Mouse (Mus musculus) heart, embryonic 16.5 days (tissue): Measurements from ENCODE around the gene Thra. TPM values are rescaled to one million over a fixed set of nuclear protein-coding genes. Genes with fewer than 3 reads are reported as not detected.

Experiments
- ATAC-seq: fragments of 200-750 bp; cut with Nextera tagmentation; replicated peaks from 2 replicates; pipeline ENCODE4 v1.8.0; 2017; ENCODE audit warnings: moderate number of reproducible peaks; ENCODE audit not compliant: insufficient read depth, low FRiP score; ENCODE audit errors: extremely low read depth
- H3K27ac ChIP-seq: fragments of 300-500 bp; sonication (generic); 2 replicates; pipeline ENCODE4 v1.5.1; 2014; ENCODE audit warnings: mild to moderate bottlenecking, low read length, control low read depth, moderate library complexity
- H3K27me3 ChIP-seq: fragments of 300-500 bp; sonication (generic); 2 replicates; pipeline ENCODE4 v1.6.1; 2014; ENCODE audit warnings: low read length, mixed read lengths; ENCODE audit not compliant: control insufficient read depth, insufficient read depth
- H3K36me3 ChIP-seq: fragments of 300-500 bp; sonication (generic); 2 replicates; pipeline ENCODE4 v1.6.1; 2014; ENCODE audit not compliant: control insufficient read depth, insufficient read depth
- H3K4me1 ChIP-seq: fragments of 300-500 bp; sonication (generic); 2 replicates; pipeline ENCODE4 v1.6.1; 2014; ENCODE audit warnings: low read length, mixed read lengths; ENCODE audit not compliant: control insufficient read depth, insufficient read depth
- H3K4me2 ChIP-seq: fragments of 300-500 bp; sonication (generic); 2 replicates; pipeline ENCODE4 v1.6.1; 2014; ENCODE audit warnings: low read depth, mild to moderate bottlenecking, control low read depth, low read length
- H3K4me3 ChIP-seq: fragments of 300-500 bp; sonication (generic); 2 replicates; pipeline ENCODE4 v1.5.1; 2014; ENCODE audit warnings: mild to moderate bottlenecking, control low read depth, low read length
- H3K9ac ChIP-seq: fragments of 300-500 bp; sonication (generic); 2 replicates; pipeline ENCODE4 v1.6.1; 2014; ENCODE audit warnings: low read length, control low read depth
- H3K9me3 ChIP-seq: fragments of 300-500 bp; sonication (generic); replicated peaks from 2 replicates; pipeline ENCODE4 v1.6.1; 2016; ENCODE audit warnings: low read length; ENCODE audit not compliant: control insufficient read depth
- WGBS: fragments of 180-500 bp; shearing (Covaris S2); extraction: QIAGEN DNeasy Blood & Tissue Kit; methylation state at CpG from one replicate; pipeline ENCODE4 v1.1.7; 2014; 5-methylcytosine and 5-hydroxymethylcytosine counted together
- polyA plus RNA-seq: library from polyadenylated mRNA; unstranded; fragments of >200 nt; fragmentation: Nextera tagmentation; extraction: Ambion mirVana; gene quantifications from 2 replicates; pipeline ENCODE4 v1.2.1, GENCODE M21; 2015

Gene Thra
- polyA plus RNA-seq, 1 experiment from 2014 or later = 37.5 TPM

GRCm38 (mm10) chr11:98797909-98798308 lies 57.5 kb downstream of the Thra start:
- Histone ChIP-seq H3K27ac (peak overlapping the region; percentile 100), H3K36me3 (peaks cover 37% of the 10 kb centered on the region)

GRCm38 (mm10) chr11:98804605-98805004 lies 64.2 kb downstream of the Thra start, which contains the start of gene Casc3:
Gene Casc3 (plus strand): TSS chr11:98804905.
- Histone ChIP-seq H3K27ac (peak within 1 kb of the TSS; percentile 43; the same call in 1 of the 2 replicates), H3K9ac (peak within 1 kb of the TSS; percentile 42; the same call in 1 of the 2 replicates)

More at GRCm38 (mm10) chr11:98797909-98798308, 57.5 kb downstream of the Thra start:
- H3K4me2 ChIP-seq = peak overlapping the region; percentile 81
- H3K9me3 ChIP-seq = no peaks in the 10 kb centered on the region
- H3K4me1 ChIP-seq = peaks cover 22% of the 10 kb centered on the region
- no peak for ATAC-seq
- H3K9ac ChIP-seq = peak overlapping the region; percentile 100
- no peaks in the 10 kb centered on the region for H3K27me3 ChIP-seq
- 21% methylated on average over 4 of the region's 4 CpGs for WGBS
- H3K4me3 ChIP-seq = peak overlapping the region; percentile 100

GRCm38 (mm10) chr11:98808417-98808816 lies 68.0 kb downstream of the Thra start:
- no peak overlapping the region for H3K4me2 ChIP-seq
- H3K9me3 ChIP-seq = no peaks in the 10 kb centered on the region
- no peak overlapping the region for H3K4me3 ChIP-seq
- no peak overlapping the region; the same call in 1 of the 2 replicates for H3K9ac ChIP-seq
- H3K27ac ChIP-seq = peak overlapping the region; percentile 97
- no peaks in the 10 kb centered on the region for H3K27me3 ChIP-seq
- ATAC-seq = no peak
- H3K4me1 ChIP-seq = peaks cover 28% of the 10 kb centered on the region
- H3K36me3 ChIP-seq = peaks cover 52% of the 10 kb centered on the region
- WGBS = 73% methylated on average over 2 of the region's 2 CpGs

More at GRCm38 (mm10) chr11:98804605-98805004, 64.2 kb downstream of the Thra start, which contains the start of gene Casc3:
- peaks cover 18% of the 10 kb centered on the region for H3K4me1 ChIP-seq
- WGBS = 92% methylated on average over 5 of the region's 5 CpGs
- H3K27me3 ChIP-seq = no peaks in the 10 kb centered on the region
- ATAC-seq = no peak
- no peaks in the 10 kb centered on the region for H3K9me3 ChIP-seq
- peaks cover 63% of the 10 kb centered on the region for H3K36me3 ChIP-seq
- H3K4me2 ChIP-seq = no peak within 1 kb of the TSS
- H3K4me3 ChIP-seq = no peak within 1 kb of the TSS

- peak; percentile 99 for ATAC-seq
- no peaks in the 10 kb centered on the region for H3K27me3 ChIP-seq
- H3K9ac ChIP-seq = peak overlapping the region; percentile 95
- peak overlapping the region; percentile 83 for H3K4me3 ChIP-seq
- peaks cover 23% of the 10 kb centered on the region for H3K4me1 ChIP-seq
- WGBS = under 1% methylated on average over 84 of the region's 84 CpGs
- H3K9me3 ChIP-seq = no peaks in the 10 kb centered on the region
- peak overlapping the region; percentile 71 for H3K4me2 ChIP-seq
- peak overlapping the region; percentile 97 for H3K27ac ChIP-seq
- peaks cover 45% of the 10 kb centered on the region for H3K36me3 ChIP-seq
Measured at GRCm38 (mm10) chr11:98809457-98810290, 69.2 kb downstream of the Thra start.

GRCm38 (mm10) chr11:98810686-98811085 lies 70.2 kb downstream of the Thra start:
- 55% methylated on average over 7 of the region's 7 CpGs for WGBS

GRCm38 (mm10) chr11:98816706-98817239 lies 76.3 kb downstream of the Thra start:
- Histone ChIP-seq H3K9ac (no peak overlapping the region), H3K27ac (no peak overlapping the region), H3K4me2 (no peak overlapping the region), H3K9me3 (0 out of 2 replicates have a peak, but pooled peaks cover 4% of the 10 kb centered on the region), H3K27me3 (no peaks in the 10 kb centered on the region), H3K4me1 (peaks cover under 1% of the 10 kb centered on the region; the same call in 1 of the 2 replicates), H3K36me3 (peaks cover 50% of the 10 kb centered on the region), H3K4me3 (no peak overlapping the region)
- ATAC-seq = no peak
- WGBS = 81% methylated on average over 1 of the region's 1 CpGs

More at GRCm38 (mm10) chr11:98810686-98811085, 70.2 kb downstream of the Thra start:
- Histone ChIP-seq H3K4me3 (peak overlapping the region; percentile 83), H3K27me3 (no peaks in the 10 kb centered on the region), H3K9ac (peak overlapping the region; percentile 95), H3K27ac (peak overlapping the region; percentile 97; the same call in 1 of the 2 replicates), H3K36me3 (peaks cover 42% of the 10 kb centered on the region), H3K9me3 (no peaks in the 10 kb centered on the region), H3K4me1 (peaks cover 23% of the 10 kb centered on the region), H3K4me2 (peak overlapping the region; percentile 71)
- ATAC-seq = no peak

Other genes starting within 250 kb of the Thra start
- gene Ikzf3, start 194.6 kb upstream of the Thra start, polyA plus RNA-seq = 1.0 and 4.0 TPM in 2 replicates
- 0.42 and 0.62 TPM in 2 replicates for gene Zpbp2, start 189.5 kb upstream of the Thra start, polyA plus RNA-seq
- 65.1 and 66.7 TPM in 2 replicates for gene Ormdl3, start 153.3 kb upstream of the Thra start, polyA plus RNA-seq
- not detected in 2 replicates for gene Lrrc3c, start 142.3 kb upstream of the Thra start, polyA plus RNA-seq
- 0.30 and 2.9 TPM in 2 replicates for gene Gm12355, start 115.0 kb upstream of the Thra start, polyA plus RNA-seq
- gene Gsdma3, start 114.3 kb upstream of the Thra start, polyA plus RNA-seq = 0.09 TPM in 1 of 2 replicates, not detected in the other
- 0.18 TPM in 1 of 2 replicates, not detected in the other for gene Gsdma2, start 93.9 kb upstream of the Thra start, polyA plus RNA-seq
- not detected in 2 replicates for gene Gsdma, start 76.3 kb upstream of the Thra start, polyA plus RNA-seq
- gene Psmd3, start 58.1 kb upstream of the Thra start, polyA plus RNA-seq = 166 and 169 TPM in 2 replicates
- gene Csf3, start 39.4 kb upstream of the Thra start, polyA plus RNA-seq = not detected in 2 replicates
- 36.8 and 40.3 TPM in 2 replicates for gene Med24, start 11.2 kb upstream of the Thra start, polyA plus RNA-seq
- gene Nr1d1, start 34.7 kb downstream of the Thra start, polyA plus RNA-seq = 7.0 and 8.2 TPM in 2 replicates
- gene Msl1, start 54.9 kb downstream of the Thra start, polyA plus RNA-seq = 15.2 and 15.5 TPM in 2 replicates
- gene Casc3, start 64.3 kb downstream of the Thra start, polyA plus RNA-seq = 23.4 and 24.0 TPM in 2 replicates
- gene Rapgefl1, start 96.1 kb downstream of the Thra start, polyA plus RNA-seq = 1.0 and 1.1 TPM in 2 replicates
- gene Wipf2, start 123.0 kb downstream of the Thra start, polyA plus RNA-seq = 3.1 and 3.4 TPM in 2 replicates
- 18.6 and 23.0 TPM in 2 replicates for gene Cdc6, start 167.2 kb downstream of the Thra start, polyA plus RNA-seq
- gene Rara, start 187.2 kb downstream of the Thra start, polyA plus RNA-seq = 28.2 and 28.6 TPM in 2 replicates
- gene Gjd3, start 242.4 kb downstream of the Thra start, polyA plus RNA-seq = 4.1 and 4.5 TPM in 2 replicates